Mouse (Mus musculus): ENCODE measurements around the gene Gm5136.

DNA sequence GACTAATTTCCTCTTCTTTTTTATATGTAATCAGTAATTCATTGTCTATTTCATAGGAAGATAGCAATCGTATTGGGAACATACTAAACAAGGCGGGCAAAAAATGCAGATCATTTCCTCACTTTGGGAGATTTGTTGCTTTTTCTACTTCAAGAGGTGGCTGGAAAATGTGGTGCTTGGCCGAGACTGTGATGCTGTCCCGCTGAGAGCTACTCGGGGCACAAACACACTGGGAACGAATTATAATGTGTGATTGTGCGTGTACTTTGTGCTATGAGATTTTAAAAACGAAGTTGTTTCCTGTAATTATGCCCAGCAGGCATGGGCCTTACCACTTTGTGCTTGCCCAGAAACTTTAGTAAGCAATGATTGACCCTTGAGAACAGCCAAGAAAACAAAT is 29.0 kb upstream of the Gm5136 start:
- TF ChIP-seq MAFK (IDR thresholded peaks at IDR 0.05; ENCODE audit: insufficient read depth, low read depth, low read length): no peak
- no peak for TF ChIP-seq ZC3H11A (IDR thresholded peaks at IDR 0.05; ENCODE audit: borderline replicate concordance, low read depth, low read length)
